Mouse (Mus musculus) heart, postnatal 0 days (tissue): ENCODE results near the gene Dnajc17. TPM values are rescaled to one million over a fixed set of nuclear protein-coding genes. Genes with fewer than 3 reads are reported as not detected.

Experiments used
- ATAC-seq: fragments of 200-750 bp; cut with Nextera tagmentation; 2 replicates; pipeline ENCODE4 v1.8.0; 2017; ENCODE audit warnings: low read depth, moderate number of reproducible peaks, moderate library complexity; ENCODE audit not compliant: insufficient read depth
- DNase-seq: peaks from one replicate; pipeline ENCODE4 v3.0.0-alpha.2; 2016; ENCODE audit warnings: low spot score
- H3K27ac ChIP-seq: fragments of 300-500 bp; sonication (generic); 2 replicates; pipeline ENCODE4 v1.5.1; 2014; ENCODE audit warnings: low read depth, mild to moderate bottlenecking
- H3K27me3 ChIP-seq: fragments of 300-500 bp; sonication (generic); 2 replicates; pipeline ENCODE4 v1.6.1; 2014; ENCODE audit warnings: low read length, mixed read lengths; ENCODE audit not compliant: control insufficient read depth, insufficient read depth
- H3K36me3 ChIP-seq: fragments of 300-500 bp; sonication (generic); replicated peaks from 2 replicates; pipeline ENCODE4 v1.6.1; 2014; ENCODE audit warnings: low read length, mixed read lengths; ENCODE audit not compliant: control insufficient read depth, insufficient read depth
- H3K4me1 ChIP-seq: fragments of 300-500 bp; sonication (generic); 2 replicates; pipeline ENCODE4 v1.6.1; 2014; ENCODE audit warnings: antibody characterized with exemption; ENCODE audit not compliant: control insufficient read depth, insufficient read depth
- H3K4me2 ChIP-seq: fragments of 300-500 bp; sonication (generic); 2 replicates; pipeline ENCODE4 v1.6.1; 2014; ENCODE audit warnings: low read depth, mild to moderate bottlenecking, low read length, moderate library complexity
- H3K4me3 ChIP-seq: fragments of 300-500 bp; sonication (generic); 2 replicates; pipeline ENCODE4 v1.5.1; 2014; ENCODE audit warnings: low read depth, low read length
- H3K9ac ChIP-seq: fragments of 300-500 bp; sonication (generic); replicated peaks from 2 replicates; pipeline ENCODE4 v1.6.1; 2014; ENCODE audit warnings: low read depth, low read length, mixed read lengths
- H3K9me3 ChIP-seq: fragments of 300-500 bp; sonication (generic); replicated peaks from 2 replicates; pipeline ENCODE4 v1.6.1; 2016; ENCODE audit warnings: low read length; ENCODE audit not compliant: control insufficient read depth
- CTCF ChIP-seq: IDR thresholded peaks from 2 replicates; pipeline ENCODE4 v1.5.1; 2016; ENCODE audit warnings: antibody characterized with exemption, control low read depth, low read depth
- EP300 ChIP-seq: IDR thresholded peaks from 2 replicates; pipeline ENCODE4 v1.6.1; 2016; ENCODE audit warnings: antibody characterized with exemption, low read depth
- WGBS: fragments of 180-500 bp; shearing (Covaris S2); extraction: QIAGEN DNeasy Blood & Tissue Kit; methylation state at CpG from one replicate; pipeline ENCODE4 v1.1.7; 2014; 5-methylcytosine and 5-hydroxymethylcytosine counted together
- polyA plus RNA-seq: library from polyadenylated mRNA; unstranded; fragments of >200 nt; fragmentation: Nextera tagmentation; extraction: Ambion mirVana; gene quantifications from 2 replicates; pipeline ENCODE4 v1.2.1, GENCODE M21; 2015
- total RNA-seq: library from RNA; depleted of rRNA; stranded (reverse); fragments of >200 nt; gene quantifications from 2 replicates; pipeline ENCODE4 v1.2.3, GENCODE M21; 2014; ENCODE audit warnings: low replicate concordance

The Dnajc17 gene
- total and polyA plus RNA-seq, 2 experiments from 2014 or later = 8.8 to 18.7 TPM

GRCm38 (mm10) chr2:119247904-119248303, 39.3 kb upstream of the Dnajc17 start:
- Histone ChIP-seq H3K4me3 (no peak overlapping the region), H3K9ac (no peak overlapping the region), H3K27ac (no peak overlapping the region), H3K4me2 (no peak overlapping the region), H3K4me1 (no peaks in the 10 kb centered on the region), H3K27me3 (peaks cover 8% of the 10 kb centered on the region; the same call in 1 of the 2 replicates), H3K36me3 (no peaks in the 10 kb centered on the region), H3K9me3 (no peaks in the 10 kb centered on the region)
- ATAC-seq (no peak), DNase-seq (no peak)
- TF ChIP-seq EP300 (no peak), CTCF (no peak)
- 83% methylated on average over 9 of the region's 9 CpGs for WGBS

GRCm38 (mm10) chr2:119245246-119245645, 36.7 kb upstream of the Dnajc17 start:
- 64% methylated on average over 7 of the region's 7 CpGs for WGBS
- TF ChIP-seq CTCF (no peak), EP300 (no peak)
- Histone ChIP-seq H3K9ac (no peak overlapping the region), H3K4me1 (no peaks in the 10 kb centered on the region), H3K4me2 (no peak overlapping the region), H3K9me3 (no peaks in the 10 kb centered on the region), H3K27me3 (peaks cover 4% of the 10 kb centered on the region; the same call in 1 of the 2 replicates), H3K27ac (no peak overlapping the region), H3K36me3 (no peaks in the 10 kb centered on the region), H3K4me3 (no peak overlapping the region)
- ATAC-seq (no peak), DNase-seq (no peak)

- no peaks in the 10 kb centered on the region for H3K36me3 ChIP-seq
- H3K4me1 ChIP-seq = no peaks in the 10 kb centered on the region
- WGBS = 55% methylated on average over 9 of the region's 9 CpGs
- no peak overlapping the region for H3K9ac ChIP-seq
- H3K4me3 ChIP-seq = no peak overlapping the region
- TF ChIP-seq EP300 = no peak
- no peak for TF ChIP-seq CTCF
- no peak overlapping the region for H3K4me2 ChIP-seq
- H3K27me3 ChIP-seq = peaks cover 21% of the 10 kb centered on the region
- ATAC-seq = no peak
- DNase-seq = no peak
- H3K9me3 ChIP-seq = no peaks in the 10 kb centered on the region
- no peak overlapping the region for H3K27ac ChIP-seq
These were observed 34.0 kb upstream of the Dnajc17 start for GRCm38 (mm10) chr2:119242548-119242947.

- peaks cover 7% of the 10 kb centered on the region; the same call in 1 of the 2 replicates for H3K4me1 ChIP-seq
- DNase-seq = no peak
- H3K36me3 ChIP-seq = no peaks in the 10 kb centered on the region
- no peak overlapping the region for H3K4me2 ChIP-seq
- H3K27ac ChIP-seq = no peak overlapping the region
- no peak for ATAC-seq
- peaks cover 38% of the 10 kb centered on the region for H3K27me3 ChIP-seq
- 69% methylated on average over 4 of the region's 4 CpGs for WGBS
- H3K4me3 ChIP-seq = no peak overlapping the region
- H3K9me3 ChIP-seq = no peaks in the 10 kb centered on the region
- H3K9ac ChIP-seq = no peak overlapping the region
- TF ChIP-seq CTCF = no peak
- no peak for TF ChIP-seq EP300
These were observed 32.2 kb upstream of the Dnajc17 start for GRCm38 (mm10) chr2:119240819-119241186.

- TF ChIP-seq EP300 (no peak), CTCF (no peak)
- Histone ChIP-seq H3K36me3 (no peaks in the 10 kb centered on the region), H3K9me3 (no peaks in the 10 kb centered on the region), H3K27me3 (peaks cover 44% of the 10 kb centered on the region), H3K27ac (no peak overlapping the region), H3K9ac (no peak overlapping the region), H3K4me1 (peaks cover 7% of the 10 kb centered on the region; the same call in 1 of the 2 replicates), H3K4me2 (no peak overlapping the region), H3K4me3 (no peak overlapping the region)
- ATAC-seq = no peak
- 59% methylated on average over 4 of the region's 4 CpGs for WGBS
- DNase-seq = no peak
These were observed 31.7 kb upstream of the Dnajc17 start for GRCm38 (mm10) chr2:119240075-119240818.

GRCm38 (mm10) chr2:119238671-119239070, 30.1 kb upstream of the Dnajc17 start:
- no peaks in the 10 kb centered on the region for H3K9me3 ChIP-seq

More at GRCm38 (mm10) chr2:119238671-119239070, 30.1 kb upstream of the Dnajc17 start:
- Histone ChIP-seq H3K9ac (no peak overlapping the region), H3K27ac (no peak overlapping the region), H3K27me3 (peaks cover 48% of the 10 kb centered on the region), H3K4me3 (no peak overlapping the region), H3K4me2 (no peak overlapping the region), H3K36me3 (no peaks in the 10 kb centered on the region), H3K4me1 (peaks cover 7% of the 10 kb centered on the region; the same call in 1 of the 2 replicates)
- no peak for ATAC-seq
- WGBS = 83% methylated on average over 2 of the region's 2 CpGs
- no peak for DNase-seq
- no peak for TF ChIP-seq EP300
- no peak for TF ChIP-seq CTCF
